Mouse (Mus musculus) cortical plate, adult 2 months (tissue): ENCODE measurements around the gene Ccng1.

ENCODE experiments used
- CTCF ChIP-seq: fragments of 200-500 bp; IDR thresholded peaks from 2 replicates; pipeline ENCODE4 v1.5.1; 2011; ENCODE audit warnings: mild to moderate bottlenecking, control low read depth, low read length; ENCODE audit not compliant: insufficient read depth; ENCODE audit errors: extremely low read depth
- POLR2A ChIP-seq: fragments of 200-500 bp; IDR thresholded peaks from 2 replicates; pipeline ENCODE4 v1.6.1; 2011; ENCODE audit warnings: mild to moderate bottlenecking, low read length, control low read depth; ENCODE audit not compliant: insufficient read depth; ENCODE audit errors: extremely low read depth

DNA sequence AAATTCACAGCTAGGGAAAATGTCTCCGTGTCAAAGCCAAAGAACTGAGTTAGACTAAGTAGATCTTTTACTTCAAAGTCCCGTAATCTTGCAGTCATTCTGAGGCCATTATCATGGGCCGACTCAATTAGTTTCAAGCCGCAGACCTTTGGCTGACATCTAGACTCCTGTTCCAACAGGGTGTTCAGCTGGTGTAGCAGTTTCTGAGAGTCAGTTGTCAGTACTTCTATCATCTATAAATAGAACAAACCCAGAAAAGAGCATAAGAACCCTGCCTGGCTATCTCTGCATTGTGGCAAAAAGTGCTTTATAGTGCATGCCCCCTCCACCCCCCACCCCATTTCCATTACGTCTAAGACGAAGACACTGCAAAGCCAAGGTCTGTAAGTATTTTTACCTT is 1.3 kb downstream of the Ccng1 start:
- TF ChIP-seq CTCF (no peak), POLR2A (no peak)
